Mouse (Mus musculus): ENCODE measurements at regions not wholly inside any gene's neighbourhood (a gene's known extent, or its start where the extent isn't known, plus 50 kb on each side); places are given as distances from the start of the nearest gene placed in this dataset.

DNA sequence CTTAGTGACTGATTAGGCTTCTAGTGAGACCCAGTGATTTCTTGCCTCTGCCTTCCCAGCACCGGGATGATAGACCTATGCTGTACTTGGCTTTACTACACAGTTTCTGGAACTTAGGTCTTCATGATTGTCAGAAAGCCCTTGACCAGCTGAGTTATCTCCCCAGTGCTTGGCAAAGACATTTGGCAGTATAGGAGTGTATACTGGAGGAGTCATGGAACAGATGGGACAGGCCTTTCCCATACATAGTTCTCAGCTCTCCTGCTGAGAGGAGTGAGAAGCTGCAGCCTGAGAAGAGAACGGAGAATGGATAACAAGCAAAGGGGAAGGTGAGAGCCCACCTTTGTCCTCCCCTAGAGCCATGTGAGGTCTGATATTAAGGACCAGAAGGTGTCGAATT, 230.6 kb upstream of the F930015N05Rik start:
- TF ChIP-seq CTCF (IDR thresholded peaks at IDR 0.05; ENCODE audit: borderline replicate concordance, insufficient read depth, low read length) = no peak
- TF ChIP-seq POLR2A (IDR thresholded peaks at IDR 0.05; ENCODE audit: low read depth, low read length) = no peak

All from embryonic fibroblast, embryonic 13.5 days (primary cell).